Mouse (Mus musculus): Measurements from ENCODE around the gene Gm28305.
A peak's percentile ranks its signal among the peaks of the same experiment; 100 is the strongest.

Gene Gm28305

DNA sequence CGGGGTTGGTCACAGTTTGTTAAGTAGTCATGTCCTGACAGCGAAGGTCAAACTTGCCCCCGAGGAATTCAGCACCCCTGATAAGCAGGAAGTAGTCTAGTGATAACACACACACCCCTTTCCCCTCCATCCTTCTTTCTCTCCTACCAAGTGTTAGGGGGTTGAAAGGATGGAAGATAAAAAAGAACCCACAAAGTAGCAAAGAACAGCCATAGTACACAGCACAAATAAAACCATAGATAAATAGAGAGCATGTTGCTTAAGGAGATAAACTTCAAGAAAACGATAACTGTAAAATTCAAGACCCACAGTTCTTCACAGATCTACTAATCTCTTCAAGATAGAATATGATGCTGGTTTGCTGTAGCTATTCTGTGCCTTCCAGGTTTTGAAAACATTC, 29.8 kb downstream of the Gm28305 start:
- DNase-seq (ENCODE audit: low spot score in 2 of 2), result no peak

GRCm38 (mm10) chr9:104070863-104071604, 30.6 kb downstream of the Gm28305 start:
- DNase-seq (ENCODE audit: low spot score in 2 of 2), result no peak

- no peak for DNase-seq (ENCODE audit: low spot score in 2 of 2)
Observed at GRCm38 (mm10) chr9:104075808-104076207, 35.3 kb downstream of the Gm28305 start.

- no peak for DNase-seq (ENCODE audit: low spot score in 2 of 2)
Observed at GRCm38 (mm10) chr9:104078780-104079179, 38.3 kb downstream of the Gm28305 start.

DNA sequence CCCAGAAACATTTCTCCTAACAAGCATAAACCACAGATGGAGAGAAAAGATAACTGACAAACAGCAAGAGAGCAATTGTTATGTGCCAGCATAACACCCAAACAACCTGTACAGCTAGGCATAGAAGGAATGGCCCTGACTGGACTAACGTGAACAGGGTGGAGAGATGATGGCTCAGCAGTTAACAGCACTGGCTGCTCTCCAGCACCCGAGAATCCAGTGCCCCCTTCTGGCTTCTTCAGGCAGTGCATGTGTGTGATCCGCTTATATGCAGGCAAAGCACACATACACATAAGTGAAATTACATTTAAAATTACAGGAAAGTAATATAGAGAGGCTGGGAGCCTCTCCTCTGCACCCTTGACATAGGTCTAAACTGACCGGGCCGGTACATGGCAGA, 38.9 kb downstream of the Gm28305 start:
- peak; percentile 53 to 56 for DNase-seq (ENCODE audit: low spot score in 2 of 2)

GRCm38 (mm10) chr9:104080038-104080437, 39.6 kb downstream of the Gm28305 start:
- no peak for DNase-seq (ENCODE audit: low spot score in 2 of 2)

GRCm38 (mm10) chr9:104085730-104086429, 45.4 kb downstream of the Gm28305 start:
- DNase-seq (ENCODE audit: low spot score in 2 of 2), result peak; percentile 39 to 48

DNA sequence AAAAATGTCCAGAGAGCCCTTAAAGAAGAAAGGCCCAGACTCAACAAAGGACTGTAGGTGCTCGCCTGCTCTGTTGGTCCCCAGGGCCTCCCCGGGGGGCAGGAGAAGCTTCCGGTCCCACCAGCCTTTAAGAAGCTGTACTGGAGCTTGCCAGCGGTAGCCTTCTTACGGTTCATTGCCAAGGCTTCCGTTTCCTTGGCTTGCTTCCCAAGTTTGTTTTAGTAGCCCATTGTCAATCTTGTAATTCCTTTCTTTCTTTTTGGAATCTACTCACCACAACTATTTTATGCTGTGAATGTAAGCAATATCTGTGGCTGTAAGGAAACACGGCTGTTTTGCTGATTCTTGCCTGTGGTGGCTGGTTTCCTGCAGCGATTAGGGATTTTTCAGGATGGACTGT, 48.1 kb downstream of the Gm28305 start:
- DNase-seq (ENCODE audit: low spot score in 2 of 2), result no peak

- no peak for DNase-seq (ENCODE audit: low spot score in 2 of 2)
Observed at GRCm38 (mm10) chr9:104092945-104093344, 52.5 kb downstream of the Gm28305 start.

- no peak for DNase-seq (ENCODE audit: low spot score in 2 of 2)
Observed at GRCm38 (mm10) chr9:104098256-104098655, 57.8 kb downstream of the Gm28305 start.

GRCm38 (mm10) chr9:104099060-104099459, 58.6 kb downstream of the Gm28305 start:
- no peak for DNase-seq (ENCODE audit: low spot score in 2 of 2)

DNA sequence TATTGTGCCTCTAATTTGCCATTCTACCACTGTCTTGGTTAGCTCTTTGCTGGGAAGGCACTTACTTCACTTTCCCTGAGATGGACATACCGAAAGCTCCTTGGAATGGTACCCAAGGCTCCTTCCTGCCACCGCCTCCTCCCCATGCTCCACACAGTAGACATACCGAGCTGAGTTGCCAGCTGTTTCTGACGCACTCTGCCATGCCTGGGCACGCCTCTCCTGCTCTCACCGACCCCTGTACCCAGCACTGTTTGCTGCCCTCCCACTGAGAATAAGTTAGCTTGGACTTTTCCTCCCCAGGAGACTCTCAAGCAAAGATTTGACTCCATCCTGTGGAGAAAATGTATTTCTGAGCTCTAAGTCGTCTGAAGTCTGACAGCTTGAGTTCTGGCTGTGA, 60.4 kb downstream of the Gm28305 start:
- no peak for DNase-seq (ENCODE audit: low spot score in 2 of 2)

DNA sequence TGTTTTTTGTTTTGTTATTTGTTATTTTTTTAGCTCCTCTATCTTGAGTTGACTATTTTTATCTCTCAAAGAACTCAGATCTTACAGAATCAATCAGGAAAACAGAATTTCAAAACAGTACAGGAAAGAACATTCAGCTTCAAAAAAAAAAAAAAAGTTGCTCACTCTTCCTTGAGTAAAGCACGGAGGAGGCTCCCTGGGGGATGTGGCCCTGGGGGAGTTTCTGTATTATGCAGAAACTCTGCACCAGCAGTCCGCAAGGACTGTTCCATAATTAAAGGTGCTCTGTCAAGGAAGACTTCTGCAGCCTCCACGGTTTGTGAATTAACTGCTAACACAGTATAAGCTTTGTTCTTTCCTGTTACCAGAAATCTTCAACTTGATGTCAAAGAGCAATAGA, 61.0 kb downstream of the Gm28305 start:
- no peak for DNase-seq (ENCODE audit: low spot score in 2 of 2)

GRCm38 (mm10) chr9:104102301-104102700, 61.8 kb downstream of the Gm28305 start:
- no peak for DNase-seq (ENCODE audit: low spot score in 2 of 2)

DNA sequence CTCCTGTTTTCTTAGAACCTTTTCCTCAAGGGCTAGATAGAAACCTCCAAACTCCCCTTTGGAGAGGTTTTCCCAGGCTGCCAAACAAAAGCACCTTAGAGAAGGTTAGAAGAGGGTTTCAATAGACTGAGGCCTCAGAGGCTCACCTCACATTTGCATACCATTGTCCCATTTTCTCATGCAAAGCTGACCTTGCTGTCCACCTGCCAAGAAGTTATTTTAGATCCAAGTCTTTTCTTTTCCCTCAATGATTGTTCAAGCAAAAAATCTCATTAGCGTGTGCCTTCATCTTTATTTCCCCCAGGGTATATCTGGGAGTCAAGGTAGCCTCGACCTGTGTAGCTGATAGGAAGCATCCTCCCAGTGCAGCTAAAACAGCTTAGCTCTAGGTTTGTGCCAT, 62.4 kb downstream of the Gm28305 start:
- no peak for DNase-seq (ENCODE audit: low spot score in 2 of 2)

- DNase-seq (ENCODE audit: low spot score in 2 of 2), result no peak
Observed at GRCm38 (mm10) chr9:104104986-104105385, 64.5 kb downstream of the Gm28305 start.

DNA sequence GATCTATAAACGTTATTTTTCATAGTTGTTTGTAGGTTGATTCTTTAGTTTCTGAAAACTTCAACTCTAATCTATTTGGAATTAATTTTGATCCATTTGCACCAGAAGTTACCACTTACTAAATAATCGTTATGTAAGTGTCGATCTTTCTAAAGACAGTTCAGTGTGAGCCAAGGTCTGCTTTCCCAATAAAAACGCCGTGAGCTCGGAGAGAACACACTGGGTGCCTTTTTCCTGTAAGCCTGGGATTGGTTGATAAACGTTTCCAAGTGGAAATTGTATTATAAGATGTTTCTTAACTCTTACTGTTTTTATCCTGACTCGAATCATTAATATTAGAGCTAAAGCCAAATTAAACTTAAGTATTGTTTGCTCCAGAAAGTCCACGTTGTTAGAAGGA, 66.5 kb downstream of the Gm28305 start:
- no peak for DNase-seq (ENCODE audit: low spot score in 2 of 2)

DNA sequence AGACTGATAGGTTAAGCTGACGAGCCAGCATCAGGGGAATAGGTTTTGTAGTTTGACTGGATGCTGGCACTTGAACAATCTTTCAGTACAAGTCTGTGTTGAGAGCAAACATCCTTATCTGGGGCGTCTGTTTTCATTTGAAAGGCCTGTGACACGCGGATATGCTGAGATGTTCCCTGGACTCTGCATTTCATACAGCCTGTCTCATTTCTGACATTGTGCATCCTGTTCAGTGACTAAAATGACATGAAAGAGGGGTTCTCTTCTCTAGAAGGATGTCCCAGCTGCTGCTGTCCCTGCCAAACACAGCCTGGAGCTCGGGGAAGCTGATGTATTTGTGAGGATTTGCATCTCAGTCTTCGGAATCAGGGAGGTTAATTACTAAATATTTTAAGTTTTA, 67.0 kb downstream of the Gm28305 start:
- no peak for DNase-seq (ENCODE audit: low spot score in 2 of 2)

GRCm38 (mm10) chr9:104108571-104109143, 68.2 kb downstream of the Gm28305 start:
- no peak for DNase-seq (ENCODE audit: low spot score in 2 of 2)

DNA sequence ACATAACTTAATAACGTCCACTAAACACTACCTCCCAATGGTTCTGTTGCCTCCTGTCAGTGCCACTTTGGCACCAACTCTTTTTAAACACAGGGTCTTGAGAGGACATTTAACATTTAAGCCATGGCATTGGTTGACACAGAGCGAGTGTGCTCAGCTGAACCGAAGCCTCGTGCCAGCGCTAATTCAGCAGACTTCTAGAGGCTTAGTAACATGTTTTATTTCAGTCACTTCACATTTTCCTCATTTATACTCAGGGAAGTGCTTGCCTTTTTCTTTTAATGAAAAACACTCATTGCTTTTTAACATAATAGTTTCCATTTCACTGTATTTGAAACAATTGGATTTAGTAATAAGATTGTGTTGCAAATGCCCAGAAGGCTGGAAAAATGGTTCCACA, 68.7 kb downstream of the Gm28305 start:
- DNase-seq (ENCODE audit: low spot score in 2 of 2), result no peak

GRCm38 (mm10) chr9:104123101-104123500, 82.6 kb downstream of the Gm28305 start:
- no peak for DNase-seq (ENCODE audit: low spot score in 2 of 2)

DNA sequence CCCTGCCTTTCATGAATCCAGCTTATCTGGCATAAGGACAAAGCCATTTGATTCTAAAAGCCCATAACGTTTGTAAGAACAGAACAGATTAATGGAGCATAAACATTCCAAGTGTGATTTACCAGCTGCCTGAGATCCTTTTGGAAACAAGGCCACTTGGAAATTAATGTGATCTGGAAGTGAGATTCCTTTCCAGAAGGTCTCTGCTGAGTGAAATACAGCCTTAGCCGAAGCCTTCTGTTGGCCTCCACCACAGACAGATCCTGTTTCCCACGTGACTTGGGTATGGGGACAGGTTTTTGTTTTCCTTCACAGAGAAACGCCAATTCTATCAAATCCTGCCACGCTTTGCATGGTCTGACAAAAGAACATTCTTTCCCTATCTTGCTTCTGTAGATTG, 83.2 kb downstream of the Gm28305 start:
- no peak for DNase-seq (ENCODE audit: low spot score in 2 of 2)
